Mouse (Mus musculus): ENCODE measurements at regions not wholly inside any gene's neighbourhood (a gene's known extent, or its start where the extent isn't known, plus 50 kb on each side); places are given as distances from the start of the nearest gene placed in this dataset.

DNA sequence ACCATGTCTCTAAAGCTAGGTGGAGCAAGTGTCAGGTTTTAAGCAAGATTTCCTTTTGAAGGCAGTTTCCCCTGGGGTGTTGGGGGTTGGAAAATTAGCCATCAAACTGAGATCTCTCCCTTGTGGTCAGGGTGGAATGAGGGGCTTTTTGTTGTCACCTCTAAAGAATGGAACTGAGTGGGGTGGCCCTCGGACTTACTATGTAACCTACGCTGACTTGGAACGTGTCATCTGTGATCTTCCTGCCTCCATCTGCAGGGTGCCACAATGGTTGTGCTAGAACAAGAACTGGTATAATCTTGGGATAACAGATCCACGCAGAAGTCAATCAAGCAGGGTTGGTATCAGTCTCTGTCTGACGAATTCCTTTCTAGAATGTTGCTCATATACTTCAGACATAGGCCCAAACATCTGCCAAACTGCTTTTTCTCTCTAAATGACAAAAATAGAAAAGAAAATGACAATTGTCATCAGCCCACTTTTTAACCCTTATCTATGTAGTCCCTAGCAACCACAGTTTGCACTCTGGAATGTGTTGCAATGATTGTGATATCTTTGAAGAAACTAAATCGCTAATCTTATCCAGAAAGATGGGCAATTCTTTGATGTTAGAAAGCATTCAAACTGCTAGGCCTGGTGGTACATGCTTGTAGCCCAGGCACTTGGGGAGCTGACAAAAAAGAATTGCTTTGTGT, 50.8 kb upstream of the Sgk1 start:
- ATAC-seq (ENCODE audit: extremely low read depth, insufficient number of reproducible peaks, low FRiP score, poor library complexity, severe bottlenecking) (no peak), DNase-seq (ENCODE audit: low spot score) (no peak)
- Histone ChIP-seq H3K9me3 (replicated peaks) (no peaks in the 10 kb centered on the region), H3K36me3 (replicated peaks) (peaks cover 11% of the 10 kb centered on the region), H3K27me3 (ENCODE audit: insufficient read depth, low read length) (no peaks in the 10 kb centered on the region), H3K4me1 (ENCODE audit: insufficient read depth, low read depth, low read length) (peaks cover 43% of the 10 kb centered on the region), H3K4me3 (ENCODE audit: low read depth, low read length) (no peak overlapping the region)
- TF ChIP-seq GATA1 (IDR thresholded peaks at IDR 0.05; ENCODE audit: borderline replicate concordance, low read length) (no peak), TAL1 (conservative IDR thresholded peaks at IDR 0.05; ENCODE audit: low read depth, low read length) (no peak), GATA2 (IDR thresholded peaks at IDR 0.05; ENCODE audit: borderline replicate concordance, low read depth, low read length) (no peak), CTCF (IDR thresholded peaks at IDR 0.05; ENCODE audit: low read depth, low read length) (no peak), POLR2AphosphoS5 (IDR thresholded peaks at IDR 0.05; ENCODE audit: insufficient replicate concordance, low read depth, low read length) (no peak)
